Mouse (Mus musculus): ENCODE data around the gene Gp9.
A peak's percentile ranks its signal among the peaks of the same experiment; 100 is the strongest.
"Not testable (repeated sequence)": the region's sequence is repeated elsewhere in the genome, so short reads cannot be mapped to it uniquely, and the experiment has no call there.

Gp9 gene

DNA sequence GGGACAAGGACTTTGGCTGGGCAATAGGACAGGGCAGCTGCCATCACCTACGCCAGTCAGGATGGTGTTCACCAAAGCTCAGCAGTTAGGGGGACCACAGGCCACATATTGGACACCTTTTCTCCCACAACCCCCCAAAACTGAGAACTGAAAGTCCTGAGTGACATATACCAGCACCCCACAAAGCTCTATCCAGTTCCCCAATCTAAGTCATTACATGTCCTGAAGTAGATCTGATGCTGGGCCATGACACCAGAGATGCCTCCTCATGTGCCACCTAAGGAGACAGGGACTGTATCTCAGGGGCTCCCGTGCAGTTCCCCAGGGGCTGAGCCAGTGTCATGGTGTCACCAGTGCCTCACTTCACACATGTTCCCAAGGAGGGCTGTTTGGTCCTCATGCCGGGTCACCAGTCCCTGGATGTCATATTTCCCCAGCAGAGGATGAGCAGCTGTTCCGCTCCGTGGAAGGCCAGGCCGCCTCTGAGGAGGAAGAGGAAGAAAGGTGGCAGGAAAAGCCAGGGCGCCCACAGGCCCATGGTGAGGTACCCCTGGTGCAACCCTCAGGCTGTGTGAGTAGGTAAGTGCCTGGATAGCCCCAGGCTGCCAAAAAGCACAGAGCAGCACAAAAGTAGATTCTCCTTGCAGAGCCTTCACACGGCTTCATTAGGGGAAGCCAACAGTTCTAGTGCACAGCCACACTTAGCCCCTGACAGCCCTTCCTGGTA, 27.5 kb upstream of the Gp9 start:
- DNase-seq (ENCODE audit: low read depth) = no peak

DNA sequence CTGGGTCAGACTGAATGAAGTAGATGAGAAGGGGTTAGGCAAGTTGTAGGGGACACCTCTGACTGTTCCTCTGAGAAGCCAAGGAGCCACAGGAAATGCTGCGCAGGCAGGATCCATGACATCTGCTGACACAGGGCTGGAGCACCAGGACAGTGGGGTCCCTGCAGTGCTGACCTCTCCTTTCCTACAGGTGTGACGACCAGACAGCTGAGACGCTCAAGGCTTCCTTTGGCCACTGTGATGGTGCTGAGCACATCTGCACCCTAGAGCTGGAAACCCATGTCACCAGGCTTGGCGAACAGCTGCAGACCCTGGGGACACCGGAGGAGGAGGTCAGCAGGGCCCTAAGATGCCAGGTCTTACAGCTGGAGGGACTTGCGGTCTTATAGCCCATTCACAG, 26.3 kb upstream of the Gp9 start:
- no peak for DNase-seq (ENCODE audit: low read depth)

DNA sequence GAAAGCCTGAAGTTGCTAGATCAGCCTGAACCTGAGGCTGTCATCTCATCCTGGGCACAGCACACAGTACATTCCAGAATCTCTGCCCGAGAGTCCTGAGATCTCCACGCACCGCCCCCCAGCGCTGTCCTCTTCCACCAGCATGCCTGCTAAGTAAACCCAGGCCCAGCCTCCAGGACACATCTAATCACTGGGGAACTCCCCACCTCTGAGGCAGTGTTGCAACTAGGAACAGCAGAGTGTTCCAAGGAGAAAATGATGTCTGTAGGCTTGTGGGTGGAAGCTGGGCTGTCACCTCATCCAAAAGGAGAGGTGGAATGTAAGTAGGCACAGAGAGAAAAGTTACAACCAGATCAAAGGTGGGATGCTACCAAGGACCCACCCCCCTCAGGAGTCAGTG, 22.7 kb upstream of the Gp9 start:
- no peak for DNase-seq (ENCODE audit: low read depth)

DNA sequence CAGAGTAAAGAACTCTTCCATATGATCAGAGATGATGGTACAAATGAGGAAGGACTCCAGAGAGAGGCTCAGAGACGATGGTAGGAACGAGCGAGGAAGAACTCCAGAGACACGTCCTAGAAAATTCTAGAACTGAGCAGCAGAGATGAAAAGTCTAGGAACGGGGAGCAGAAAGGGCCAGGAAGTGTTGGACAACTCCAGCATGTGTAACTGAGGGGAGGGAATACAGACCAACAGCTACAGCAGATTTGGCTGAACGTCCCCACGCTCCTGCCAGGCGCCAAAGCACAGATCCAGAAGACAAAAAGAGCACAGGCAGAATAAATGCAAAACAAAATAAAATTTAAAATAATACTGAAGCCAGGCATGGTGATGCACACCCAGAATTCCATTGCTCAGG, 21.0 kb upstream of the Gp9 start:
- no peak for DNase-seq (ENCODE audit: low read depth)

DNA sequence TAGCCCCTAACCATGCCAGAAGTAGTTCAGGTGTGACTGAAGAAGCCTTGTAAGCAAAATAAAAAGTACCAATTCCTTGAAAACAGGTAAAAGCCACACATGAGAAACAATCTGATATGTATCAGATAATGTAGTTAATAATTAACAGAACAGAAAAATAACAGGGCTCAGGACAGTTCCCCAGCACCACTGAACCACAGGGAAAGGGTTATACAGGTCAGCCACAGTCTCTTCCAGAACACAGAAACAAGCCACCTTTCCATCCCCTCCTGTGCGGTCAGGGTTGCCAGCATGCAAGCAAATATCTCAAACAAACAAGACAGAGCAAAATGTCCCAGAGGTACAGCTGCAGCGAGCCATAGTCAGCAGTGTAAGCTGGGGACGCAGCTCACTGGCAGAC, 18.5 kb upstream of the Gp9 start:
- no peak for DNase-seq (ENCODE audit: low read depth)

DNA sequence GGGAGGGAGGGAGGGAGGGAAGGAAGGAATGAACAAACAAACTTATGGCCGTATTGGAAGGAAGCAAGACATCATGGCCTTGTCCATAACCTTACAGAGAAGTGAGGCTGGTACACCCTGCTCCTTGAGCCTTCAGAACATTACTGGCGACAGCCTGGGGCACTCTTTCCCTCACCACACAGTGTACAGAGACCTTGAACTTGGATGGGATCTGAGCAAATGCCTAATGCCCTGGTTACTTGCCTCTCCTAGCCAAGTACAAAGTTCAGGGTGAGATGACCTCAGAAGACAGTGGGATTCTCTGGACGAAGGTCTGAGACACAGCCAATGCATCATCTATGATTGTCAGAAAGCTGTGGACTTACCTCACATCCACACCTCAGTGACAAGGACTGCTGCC, 18.0 kb upstream of the Gp9 start:
- DNase-seq (ENCODE audit: low read depth) = no peak

DNA sequence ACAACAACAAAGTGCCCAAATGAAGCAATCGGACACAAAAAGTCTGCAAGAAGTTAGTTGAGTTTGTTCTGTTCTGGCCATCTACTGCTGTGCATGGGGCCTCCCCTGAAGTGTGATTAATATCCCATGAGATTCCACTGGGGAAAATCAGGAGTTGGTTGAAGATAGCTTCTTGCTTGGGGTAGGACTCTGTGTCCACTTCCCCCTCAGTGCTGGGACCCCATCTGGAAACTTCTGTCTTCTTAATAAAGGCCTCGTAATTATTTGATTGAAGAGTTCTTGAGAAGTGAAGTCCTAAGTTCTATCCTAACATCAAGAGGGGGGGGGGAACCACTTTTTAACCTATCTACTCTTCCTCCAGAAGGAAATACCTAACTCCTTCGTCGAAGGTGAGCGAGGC, 15.7 kb upstream of the Gp9 start:
- no peak for DNase-seq (ENCODE audit: low read depth)

DNA sequence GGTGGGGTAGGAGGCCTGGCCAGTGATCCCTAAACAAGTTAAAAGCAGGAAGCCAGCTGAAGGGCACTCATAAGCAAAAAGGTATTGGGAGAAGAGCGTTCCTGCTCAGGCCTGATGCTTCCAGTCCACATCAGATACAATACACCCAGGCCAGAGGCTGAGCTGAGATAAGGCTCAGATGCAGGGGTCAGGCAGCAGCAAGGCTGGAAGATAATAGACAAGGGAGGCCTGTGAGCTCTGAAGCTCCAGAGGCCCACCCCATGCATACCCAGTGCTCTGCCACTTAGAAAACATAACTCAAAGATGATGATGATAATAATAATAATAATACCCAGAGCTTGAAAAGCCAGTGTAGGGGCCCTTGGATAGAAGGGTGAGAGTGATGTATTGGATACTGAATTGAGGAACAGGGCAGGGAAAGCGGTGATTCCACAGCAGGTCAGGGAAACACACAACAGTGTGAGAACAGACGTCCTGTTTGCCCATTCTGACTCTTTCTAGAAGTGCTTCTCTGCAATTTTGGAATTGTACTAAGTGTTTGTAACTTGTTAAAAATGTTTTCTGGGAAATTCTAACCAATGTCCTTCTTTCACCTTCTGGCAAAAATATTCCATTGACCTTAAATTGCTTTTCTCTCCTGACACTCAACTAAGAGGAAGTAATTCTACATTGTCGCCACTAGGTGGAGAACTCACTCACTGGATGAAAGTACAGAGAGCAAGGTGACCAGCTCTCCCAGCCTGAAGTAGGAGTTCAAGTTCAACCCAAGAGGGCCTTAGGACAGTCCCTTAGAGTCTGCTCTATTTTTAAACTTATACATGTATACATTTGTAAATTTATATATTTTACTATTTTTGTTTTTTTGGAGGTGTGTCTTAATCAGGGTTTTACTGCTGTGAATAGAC, 14.2 kb upstream of the Gp9 start:
- DNase-seq (ENCODE audit: low read depth) = peak; percentile 67

DNA sequence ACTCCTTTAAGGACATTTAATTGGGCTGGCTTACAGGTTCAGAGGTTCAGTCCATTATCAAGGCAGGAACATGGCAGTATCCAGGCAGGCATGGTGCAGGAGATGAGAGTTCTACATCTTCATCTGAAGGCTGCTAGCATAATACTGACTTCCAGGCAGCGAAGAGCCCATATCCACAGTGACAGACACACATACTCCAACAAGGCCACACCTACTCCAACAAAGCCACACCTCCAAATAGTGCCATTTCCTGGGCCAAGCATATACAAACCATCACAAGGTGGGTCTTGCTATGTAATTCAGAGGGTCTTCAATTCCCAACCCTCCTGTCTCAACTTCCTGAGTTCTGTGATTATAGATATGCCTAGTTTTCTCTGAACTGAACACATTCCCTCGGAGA, 13.6 kb upstream of the Gp9 start:
- DNase-seq (ENCODE audit: low read depth) = not testable (repeated sequence)

DNA sequence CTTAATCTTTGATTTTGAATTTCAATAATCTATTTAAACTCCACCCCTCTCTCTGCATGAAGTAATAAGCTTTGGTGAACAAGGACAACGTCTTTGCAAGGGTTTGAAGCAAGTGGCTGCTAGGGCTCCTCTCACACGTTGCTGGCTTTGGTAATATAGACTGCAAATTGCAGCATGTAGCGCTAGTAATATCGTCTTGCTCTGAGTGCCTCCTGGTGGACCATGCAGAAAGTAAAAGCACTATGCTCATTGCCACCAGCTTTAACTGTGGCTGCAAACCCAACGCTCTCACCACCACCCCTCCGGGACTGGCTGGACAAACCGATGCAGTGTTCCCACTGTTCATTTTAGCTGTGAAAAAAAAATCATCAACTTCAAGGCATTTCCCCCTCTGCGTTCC, 7.2 kb upstream of the Gp9 start:
- DNase-seq (ENCODE audit: low read depth) = peak; percentile 28

DNA sequence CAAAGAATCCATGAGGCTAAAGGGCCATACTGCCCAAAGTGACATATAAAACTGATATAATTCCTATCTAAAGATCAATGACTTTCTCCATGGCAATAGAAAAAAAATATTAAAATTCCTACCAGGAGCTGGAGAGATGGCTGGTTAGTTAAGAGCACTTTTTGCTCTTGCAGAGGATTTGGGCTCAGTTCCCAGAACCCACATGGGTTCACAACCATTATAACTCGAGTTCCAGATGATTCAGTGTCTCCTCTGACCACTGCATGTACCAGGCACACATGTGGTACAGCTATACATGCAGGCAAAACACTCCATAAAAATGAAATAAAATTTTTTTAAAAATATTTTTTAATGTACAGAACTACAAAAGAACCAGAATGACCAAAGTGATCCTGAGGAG, 3.4 kb upstream of the Gp9 start:
- DNase-seq (ENCODE audit: low read depth) = no peak

DNA sequence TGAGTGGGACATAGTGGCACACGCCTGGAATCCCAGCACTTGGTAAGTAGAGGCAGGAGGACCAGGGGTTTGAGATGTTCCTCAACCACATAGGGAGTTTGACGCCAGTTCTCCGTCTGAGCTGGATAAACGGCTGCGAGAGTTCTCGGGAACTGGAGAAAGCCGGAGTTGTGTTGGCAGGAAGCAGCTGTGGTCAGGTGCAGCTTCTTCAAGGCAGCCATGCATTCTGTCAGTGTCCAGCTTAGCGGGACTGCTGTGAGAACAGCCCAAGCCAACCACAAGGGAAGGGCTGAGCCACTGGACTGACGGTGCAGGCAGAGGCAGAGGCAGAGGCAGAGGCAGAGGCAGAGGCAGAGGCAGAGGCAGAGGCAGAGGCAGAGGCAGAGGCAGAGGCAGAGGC, 3.0 kb upstream of the Gp9 start:
- no peak for DNase-seq (ENCODE audit: low read depth)

DNA sequence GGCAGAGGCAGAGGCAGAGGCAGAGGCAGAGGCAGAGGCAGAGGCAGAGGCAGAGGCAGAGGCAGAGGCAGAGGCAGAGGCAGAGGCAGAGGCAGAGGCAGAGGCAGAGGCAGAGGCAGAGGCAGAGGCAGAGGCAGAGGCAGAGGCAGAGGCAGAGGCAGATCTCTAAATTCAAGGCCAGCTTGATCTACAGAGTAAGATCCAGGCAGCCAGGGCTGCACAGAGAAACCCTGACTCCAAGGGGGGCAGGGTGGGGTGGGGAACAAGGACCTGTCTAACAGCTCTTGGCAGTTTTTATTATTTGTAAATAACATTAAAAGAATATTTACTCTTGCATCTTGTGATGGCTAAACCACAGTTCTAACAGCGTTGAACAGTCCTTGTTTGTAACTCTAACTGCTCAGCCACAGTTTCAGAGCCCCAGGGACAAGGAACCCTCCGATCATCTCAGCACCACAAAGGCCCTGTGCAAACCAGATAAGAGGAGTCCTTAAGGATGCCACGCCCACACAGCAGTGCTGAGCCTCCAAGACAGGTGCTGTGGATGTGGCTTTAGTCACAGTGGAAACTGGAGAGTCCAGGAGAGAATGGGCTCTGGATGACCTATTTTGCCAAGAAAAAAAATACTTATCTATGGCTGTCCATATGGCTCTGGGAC, 2.2 kb upstream of the Gp9 start:
- DNase-seq (ENCODE audit: low read depth) = no peak

DNA sequence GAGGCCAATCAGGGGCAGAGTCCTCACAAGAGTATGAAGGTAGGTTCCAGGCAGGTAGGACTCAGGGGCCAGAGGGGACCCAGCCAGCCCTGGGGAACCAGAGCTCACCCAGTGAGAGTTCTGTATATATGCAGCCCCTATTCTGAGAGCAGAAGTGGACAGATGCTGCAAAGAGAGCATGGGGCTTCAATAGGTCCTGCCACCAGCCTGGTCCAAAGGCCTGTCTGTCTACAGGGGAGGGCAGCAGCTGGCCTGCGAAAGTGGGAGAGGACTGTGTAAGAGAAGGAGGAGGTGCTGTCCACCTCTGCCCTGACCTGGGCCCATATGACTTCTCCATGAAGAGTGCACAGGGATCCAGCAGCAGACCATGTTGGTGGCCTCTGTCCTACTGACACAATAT, 1.2 kb upstream of the Gp9 start:
- no peak for DNase-seq (ENCODE audit: low read depth)

DNA sequence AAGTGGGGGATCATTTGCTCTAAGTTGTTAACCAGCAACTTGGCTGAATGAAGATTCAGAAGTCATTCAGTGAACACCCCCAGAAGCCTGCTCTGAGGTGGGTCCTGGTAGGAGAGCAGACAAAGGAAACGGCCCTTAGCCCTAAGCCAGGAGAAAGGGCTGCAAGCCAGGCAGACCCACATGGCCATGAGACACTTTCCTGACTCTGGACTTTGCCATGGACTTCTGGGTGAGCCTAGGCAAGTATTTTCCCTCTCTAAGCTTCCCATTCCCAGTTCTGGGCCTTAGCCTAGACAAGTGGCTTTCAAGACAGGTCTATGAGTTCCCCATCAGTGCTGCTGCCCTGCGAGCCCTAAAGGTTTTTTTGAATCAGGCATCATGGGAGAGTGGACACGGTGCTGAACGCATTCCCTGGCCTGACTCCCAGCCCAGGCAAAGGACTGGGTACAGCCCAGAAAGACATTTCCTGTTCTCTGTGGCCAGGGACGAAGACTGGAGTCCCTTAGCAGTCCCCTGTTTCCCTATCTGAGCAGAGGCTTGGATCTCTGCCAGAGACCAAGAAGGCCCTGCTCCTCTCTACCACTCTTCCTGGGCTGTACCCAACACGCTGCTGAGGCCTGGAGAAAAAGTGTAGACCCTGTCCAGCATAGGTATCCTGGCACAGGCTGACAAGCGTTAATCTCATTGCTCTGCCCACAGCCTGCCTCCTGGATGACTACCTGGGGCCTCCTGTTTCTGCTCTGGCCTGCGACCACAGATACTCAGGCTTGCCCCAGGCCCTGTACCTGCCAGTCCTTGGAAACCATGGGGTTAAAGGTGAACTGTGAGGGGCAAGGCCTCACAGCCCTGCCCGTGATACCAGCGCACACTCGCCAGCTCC, 662 bp downstream of the Gp9 start:
- no peak for DNase-seq (ENCODE audit: low read depth)

DNA sequence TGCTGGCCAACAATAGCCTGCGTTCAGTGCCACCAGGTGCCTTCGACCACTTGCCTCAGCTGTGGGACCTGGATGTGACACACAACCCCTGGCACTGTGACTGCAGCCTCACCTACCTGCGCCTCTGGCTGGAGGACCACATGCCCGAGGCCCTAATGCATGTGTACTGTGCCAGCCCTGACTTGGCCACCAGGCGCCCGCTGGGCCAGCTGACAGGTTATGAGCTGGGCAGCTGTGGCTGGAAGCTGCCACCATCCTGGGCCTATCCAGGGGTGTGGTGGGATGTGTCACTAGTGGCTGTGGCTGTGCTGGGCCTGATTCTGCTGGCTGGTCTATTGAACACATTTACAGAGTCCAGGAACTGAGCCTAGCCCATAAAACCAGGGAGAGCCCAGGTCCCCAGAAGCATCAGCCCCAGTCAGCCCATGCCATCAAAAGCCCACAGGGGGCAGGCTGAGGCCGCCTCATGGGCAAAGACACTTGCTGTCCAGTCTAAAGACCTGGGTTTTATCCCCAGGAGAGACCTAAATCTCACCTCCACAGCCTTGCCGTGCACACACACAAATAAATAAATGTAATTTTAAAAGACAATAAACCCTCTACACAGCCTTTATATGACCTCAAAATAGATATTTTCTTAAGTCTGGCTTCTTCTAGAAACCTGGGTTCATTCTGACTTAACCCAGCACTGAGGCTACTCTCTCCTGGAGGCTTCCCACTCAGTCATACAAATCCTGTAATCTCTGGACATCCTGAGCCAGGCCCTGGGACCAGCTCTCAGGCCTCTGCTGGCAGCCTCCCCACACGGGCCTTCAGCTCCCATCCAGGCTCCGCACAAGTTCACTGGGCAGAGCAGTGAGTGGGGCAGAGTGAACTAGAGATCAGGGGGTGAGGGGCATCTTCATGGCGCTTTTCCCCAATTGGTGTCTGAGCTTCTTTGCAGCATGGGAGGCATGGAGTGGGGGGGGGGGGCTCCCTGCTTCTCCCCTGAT, 1.6 kb downstream of the Gp9 start:
- DNase-seq (ENCODE audit: low read depth) = no peak

DNA sequence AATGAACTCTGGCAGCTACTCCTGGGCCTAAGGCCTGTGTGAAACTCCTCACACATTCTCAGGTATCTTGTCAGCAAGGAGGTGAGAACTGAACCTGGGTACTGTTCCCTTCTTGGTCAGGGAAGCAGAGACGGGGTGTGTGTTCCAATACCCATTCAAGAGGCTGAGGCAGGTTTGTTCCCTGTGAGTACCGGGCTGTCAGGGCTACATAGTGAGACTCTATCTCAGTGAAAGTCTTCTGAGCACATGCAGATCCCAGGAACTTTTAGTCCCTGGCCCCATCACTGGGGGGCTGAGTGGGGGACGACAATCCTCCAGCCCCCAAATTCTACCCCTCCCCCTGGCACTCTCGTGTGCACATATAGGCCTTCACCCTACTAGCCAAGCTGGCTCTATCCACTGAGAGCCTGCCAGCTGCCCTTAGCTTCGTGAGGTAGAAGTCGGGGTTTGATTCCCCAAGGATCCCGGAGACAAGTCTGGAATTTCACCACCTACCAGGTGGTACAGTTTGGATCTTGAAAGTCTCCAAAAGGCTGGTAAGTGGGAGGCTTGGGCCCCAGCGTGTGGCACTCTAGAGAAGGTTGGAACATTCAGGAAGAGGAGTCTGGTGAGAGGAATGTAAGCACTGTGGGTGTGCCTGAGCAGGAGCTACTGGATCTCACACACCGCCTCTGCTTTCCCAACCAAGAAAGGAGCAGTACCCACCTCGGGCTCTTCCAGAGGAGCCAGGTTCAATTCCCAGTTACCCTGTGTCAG, 2.9 kb downstream of the Gp9 start:
- DNase-seq (ENCODE audit: low read depth) = no peak

DNA sequence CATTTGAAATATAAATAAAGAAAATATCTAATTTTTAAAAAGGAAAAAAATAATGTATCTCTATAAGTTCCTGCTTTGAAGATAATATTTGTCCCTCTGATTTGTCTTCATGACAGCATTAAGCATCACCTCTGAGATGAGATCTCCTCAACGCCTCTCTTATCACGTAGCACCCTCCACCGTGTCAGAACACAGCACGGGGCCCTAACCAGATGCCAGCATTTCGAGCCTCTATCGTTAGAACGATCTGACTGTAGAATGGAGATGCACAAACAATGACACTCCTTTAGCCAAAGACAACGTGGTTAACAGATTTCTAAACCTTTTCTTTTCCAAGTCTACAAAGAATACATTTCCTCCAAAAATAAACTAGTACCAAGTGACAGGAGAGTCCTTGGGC, 6.2 kb downstream of the Gp9 start:
- DNase-seq (ENCODE audit: low read depth) = no peak

DNA sequence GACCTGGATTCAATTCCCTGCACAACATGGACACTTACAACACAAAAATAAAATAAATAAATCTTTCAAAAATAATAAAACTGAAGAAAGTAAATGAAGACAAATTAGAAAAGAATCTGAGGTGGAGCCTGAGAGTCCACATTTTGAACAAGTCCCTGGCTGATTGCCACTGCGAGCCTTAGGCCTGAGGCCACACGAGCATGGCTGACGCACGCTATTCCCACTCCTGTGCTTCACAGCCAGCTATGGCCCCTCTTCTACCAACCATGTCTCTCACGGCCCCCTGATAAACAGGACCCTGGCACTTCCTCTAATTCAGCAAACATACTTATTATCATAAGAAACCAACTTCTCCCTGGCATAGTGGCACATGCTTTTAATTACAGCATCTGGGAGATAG, 8.7 kb downstream of the Gp9 start:
- no peak for DNase-seq (ENCODE audit: low read depth)

Measured in induced T-regulatory cell, adult 2 months (primary cell).